Comparison of ENCODE assay signal across 21 mouse cellular contexts in the genomic region with DNA sequence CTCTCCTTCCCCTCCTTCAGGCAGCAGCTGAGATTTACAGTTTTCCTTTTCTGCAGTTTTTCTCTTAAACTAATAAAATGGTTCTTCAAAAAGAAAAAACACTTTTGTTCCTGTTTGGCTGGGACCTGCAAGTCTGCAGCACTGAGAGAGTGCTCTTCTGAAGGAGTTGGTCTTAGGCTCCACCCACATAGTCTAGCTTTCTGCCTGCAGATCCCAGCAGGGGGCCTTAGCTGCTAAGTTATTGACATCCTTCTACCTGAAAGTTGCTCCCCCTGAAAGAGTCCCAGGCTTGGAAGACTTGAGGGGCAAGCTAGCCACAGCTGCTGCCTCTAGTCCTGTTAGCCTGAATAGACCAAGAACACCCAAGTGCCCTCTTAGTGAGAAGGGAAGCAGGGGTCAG. TPM values are rescaled to one million over a fixed set of nuclear protein-coding genes. Genes with fewer than 3 reads are reported as not detected.
A peak's percentile ranks its signal among the peaks of the same experiment; 100 is the strongest.
DNase-seq lines count a peak whose midpoint lies in the region; ATAC-seq and TF ChIP-seq lines count a peak whose summit lies in the region.
"Had no signal": no experiment of that assay in that cellular context is flagged by ENCODE, and none has a peak within 500 bp of the region (broad histone marks: within the 10 kb centered on the region; RNA-seq: fewer than 3 reads in every experiment).

No protein-coding gene starts in this region.

- H3K4me3 ChIP-seq in intestine, embryonic 16.5 days (ENCODE audit: low read length) = no peak overlapping the region
- H3K4me3 ChIP-seq in intestine, postnatal 0 days (ENCODE audit: low read depth, low read length) = no peak overlapping the region
- H3K4me3 ChIP-seq in midbrain, embryonic 11.5 days (ENCODE audit: low read depth, low read length) = no peak overlapping the region
- H3K4me3 ChIP-seq in midbrain, postnatal 0 days (ENCODE audit: low read depth, low read length) = no peak overlapping the region
- H3K4me3 ChIP-seq: embryonic facial prominence, embryonic 13.5 days; forebrain, embryonic 13.5 days; heart, adult 2 months; heart, embryonic 15.5 days had no signal

- intact Hi-C loops in heart, postnatal 36 days (cut with DNase I) = no loop called here

- H3K4me2 ChIP-seq in intestine, embryonic 16.5 days (ENCODE audit: low read depth, low read length) = no peak overlapping the region
- H3K4me2 ChIP-seq in intestine, postnatal 0 days (replicated peaks; ENCODE audit: low read depth) = no peak overlapping the region
- H3K4me2 ChIP-seq in midbrain, embryonic 11.5 days = no peak overlapping the region
- no peak overlapping the region for H3K4me2 ChIP-seq in midbrain, postnatal 0 days (ENCODE audit: low read depth, low read length, poor library complexity, severe bottlenecking)
- H3K4me2 ChIP-seq: embryonic facial prominence, embryonic 13.5 days; forebrain, embryonic 13.5 days; heart, embryonic 11.5 days; heart, embryonic 15.5 days had no signal

- no peaks in the 10 kb centered on the region for H3K4me1 ChIP-seq in intestine, embryonic 16.5 days (ENCODE audit: control insufficient read depth, insufficient read depth, low read length)
- no peaks in the 10 kb centered on the region for H3K4me1 ChIP-seq in intestine, postnatal 0 days (replicated peaks; ENCODE audit: control insufficient read depth, insufficient read depth, low read length)
- H3K4me1 ChIP-seq in midbrain, embryonic 11.5 days (ENCODE audit: control insufficient read depth, insufficient read depth, low read length) = no peaks in the 10 kb centered on the region
- H3K4me1 ChIP-seq in midbrain, postnatal 0 days (ENCODE audit: insufficient read depth, low read length) = no peaks in the 10 kb centered on the region
- H3K4me1 ChIP-seq: embryonic facial prominence, embryonic 13.5 days; forebrain, embryonic 13.5 days; heart, embryonic 15.5 days had no signal

- no peaks in the 10 kb centered on the region for H3K9me3 ChIP-seq in intestine, embryonic 16.5 days (ENCODE audit: control insufficient read depth, low read length)
- H3K9me3 ChIP-seq in intestine, postnatal 0 days (ENCODE audit: control insufficient read depth) = no peaks in the 10 kb centered on the region
- H3K9me3 ChIP-seq in midbrain, embryonic 11.5 days (ENCODE audit: control insufficient read depth, low read length) = no peaks in the 10 kb centered on the region
- no peaks in the 10 kb centered on the region for H3K9me3 ChIP-seq in midbrain, postnatal 0 days (ENCODE audit: low read length)
- H3K9me3 ChIP-seq: embryonic facial prominence, embryonic 13.5 days; forebrain, embryonic 13.5 days; heart, embryonic 15.5 days had no signal

- 0 out of 2 replicates have a peak overlapping the region, but pooled peaks have one; percentile 9 for H3K27ac ChIP-seq in intestine, embryonic 16.5 days (ENCODE audit: low read length)
- H3K27ac ChIP-seq in intestine, postnatal 0 days (ENCODE audit: low read depth, low read length) = no peak overlapping the region
- peak overlapping the region; percentile 9; the same call in 1 of the 2 replicates for H3K27ac ChIP-seq in midbrain, embryonic 11.5 days (ENCODE audit: low read depth, low read length)
- H3K27ac ChIP-seq in midbrain, postnatal 0 days (ENCODE audit: low read depth, low read length) = no peak overlapping the region
- H3K27ac ChIP-seq: embryonic facial prominence, embryonic 13.5 days; forebrain, embryonic 13.5 days; heart, adult 2 months; heart, embryonic 15.5 days had no signal

- H3K36me3 ChIP-seq in intestine, embryonic 16.5 days (ENCODE audit: control insufficient read depth, insufficient read depth, low read length) = peaks cover 35% of the 10 kb centered on the region
- H3K36me3 ChIP-seq in intestine, postnatal 0 days (ENCODE audit: control insufficient read depth, insufficient read depth) = peaks cover 78% of the 10 kb centered on the region
- H3K36me3 ChIP-seq in midbrain, embryonic 11.5 days (ENCODE audit: control insufficient read depth, insufficient read depth, low read length) = peaks cover 38% of the 10 kb centered on the region
- H3K36me3 ChIP-seq in midbrain, postnatal 0 days (ENCODE audit: insufficient read depth, low read length) = peaks cover 58% of the 10 kb centered on the region

- H3K27me3 ChIP-seq in intestine, embryonic 16.5 days (replicated peaks; ENCODE audit: control insufficient read depth, insufficient read depth, low read length) = no peaks in the 10 kb centered on the region
- H3K27me3 ChIP-seq in intestine, postnatal 0 days (replicated peaks; ENCODE audit: control insufficient read depth, insufficient read depth, low read length) = no peaks in the 10 kb centered on the region
- H3K27me3 ChIP-seq in midbrain, embryonic 11.5 days (ENCODE audit: control insufficient read depth, insufficient read depth, low read length) = no peaks in the 10 kb centered on the region
- H3K27me3 ChIP-seq in midbrain, postnatal 0 days (ENCODE audit: insufficient read depth, low read length) = no peaks in the 10 kb centered on the region
- H3K27me3 ChIP-seq: embryonic facial prominence, embryonic 13.5 days; forebrain, embryonic 13.5 days; heart, embryonic 15.5 days had no signal

- DNase-seq in midbrain, embryonic 11.5 days (ENCODE audit: low spot score, missing footprints) = peak; percentile 74
- no peak for DNase-seq in midbrain, postnatal 0 days (ENCODE audit: low spot score)
- DNase-seq in ZHBTc4 (ENCODE audit: low read depth, low spot score) = peak; percentile 63
- no peak for DNase-seq in heart, postnatal 36 days
- no peak for DNase-seq in adrenal gland, postnatal 4 days (ENCODE audit: low spot score in 2 of 2)
- DNase-seq: adrenal gland, adult 2 months; adrenal gland, postnatal 25 days; forebrain, postnatal 0 days; gastrocnemius, postnatal 14 days; heart, adult 2 months; heart, postnatal 14 days had no signal

- H3K9ac ChIP-seq in intestine, embryonic 16.5 days (ENCODE audit: low read depth, low read length) = no peak overlapping the region
- H3K9ac ChIP-seq in intestine, postnatal 0 days (ENCODE audit: low read depth, low read length) = no peak overlapping the region
- H3K9ac ChIP-seq in midbrain, embryonic 11.5 days (ENCODE audit: low read length) = no peak overlapping the region
- H3K9ac ChIP-seq in midbrain, postnatal 0 days (replicated peaks; ENCODE audit: low read length, poor library complexity, severe bottlenecking) = no peak overlapping the region
- H3K9ac ChIP-seq: embryonic facial prominence, embryonic 13.5 days; forebrain, embryonic 13.5 days; forebrain, postnatal 0 days; heart, embryonic 15.5 days had no signal

- no peak for TF ChIP-seq CTCF in intestine, postnatal 0 days (IDR thresholded peaks at IDR 0.05; ENCODE audit: low read depth)
- no peak for TF ChIP-seq CTCF in midbrain, postnatal 0 days (IDR thresholded peaks at IDR 0.05)

- no peak for ATAC-seq in intestine, embryonic 16.5 days
- ATAC-seq in intestine, postnatal 0 days = no peak
- no peak for ATAC-seq in midbrain, embryonic 11.5 days (ENCODE audit: low FRiP score)
- no peak for ATAC-seq in midbrain, postnatal 0 days (ENCODE audit: low FRiP score)
- ATAC-seq: forebrain, embryonic 13.5 days; forebrain, postnatal 0 days; hindbrain, embryonic 16.5 days; inflammation-experienced regulatory T-cells, adult 6 months had no signal

RNA-seq across cellular contexts. Expression of gene Pomc, which starts 48.4 kb away (rescaled TPM):
- polyA plus RNA-seq in intestine, embryonic 16.5 days (2015; fragmentation: Nextera tagmentation; extraction: Ambion mirVana) = 2.4 and 2.5 TPM in 2 replicates
- polyA plus RNA-seq in intestine, postnatal 0 days (2015; fragmentation: Nextera tagmentation; extraction: Ambion mirVana) = 1.0 and 1.3 TPM in 2 replicates
- polyA plus RNA-seq in midbrain, embryonic 11.5 days (2014; fragmentation: Nextera tagmentation; extraction: Ambion mirVana) = 6.9 and 7.3 TPM in 2 replicates
- 2.2 and 2.4 TPM in 2 replicates for total RNA-seq in midbrain, postnatal 0 days (2014; rRNA removed)
- 7.9 and 9.8 TPM in 2 replicates for polyA plus RNA-seq in midbrain, postnatal 0 days (2015; fragmentation: Nextera tagmentation; extraction: Ambion mirVana)
- under 1 TPM; 0.27 to 0.42 TPM for total RNA-seq in heart, postnatal 36 days (2021)
- 1 to 10 TPM; 1.3 to 1.8 TPM for total RNA-seq in adrenal gland, postnatal 4 days (2021)
- total RNA-seq: common myeloid progenitor, adult 5-6 weeks; gastrocnemius, adult 18-20 months had no signal

Comparison
In these comparisons a context has a peak if more than half of its experiments do, and no peak if none do; other contexts are left out.
1. H3K27ac ChIP-seq: peak in intestine, embryonic 16.5 days (single experiment) and midbrain, embryonic 11.5 days (single experiment); none in intestine, postnatal 0 days (single experiment) and midbrain, postnatal 0 days (single experiment).
2. DNase-seq: peak in midbrain, embryonic 11.5 days (single experiment) and ZHBTc4 (single experiment); none in midbrain, postnatal 0 days (single experiment), heart, postnatal 36 days (0 of 2) and adrenal gland, postnatal 4 days (0 of 2).